Mouse (Mus musculus) heart, adult 2 months (tissue): Measurements from ENCODE around the gene Ascc3. TPM values are rescaled to one million over a fixed set of nuclear protein-coding genes. Genes with fewer than 3 reads are reported as not detected.

Source experiments
- DNase-seq, 2 experiments: peaks; one replicate each; pipeline ENCODE4 v3.0.0; 2021
- H3K27ac ChIP-seq: fragments of 200-600 bp; 2 replicates; pipeline ENCODE4 v1.8.1; 2022
- H3K27me3 ChIP-seq: fragments of 200-500 bp; 2 replicates; pipeline ENCODE4 v1.6.1; 2012; ENCODE audit warnings: mild to moderate bottlenecking, low read length, inconsistent platforms, mixed read lengths; ENCODE audit not compliant: control insufficient read depth, insufficient read depth
- H3K36me3 ChIP-seq: fragments of 200-500 bp; 2 replicates; pipeline ENCODE4 v1.6.1; 2012; ENCODE audit warnings: low read length, inconsistent platforms; ENCODE audit not compliant: control insufficient read depth, insufficient read depth
- H3K4me1 ChIP-seq: fragments of 200-500 bp; 2 replicates; pipeline ENCODE4 v1.6.1; 2011; ENCODE audit warnings: low read length; ENCODE audit not compliant: control insufficient read depth, insufficient read depth
- H3K4me3 ChIP-seq: fragments of 200-600 bp; 2 replicates; pipeline ENCODE4 v1.8.1; 2022
- H3K79me2 ChIP-seq: fragments of 200-500 bp; replicated peaks from 2 replicates; pipeline ENCODE4 v1.6.1; 2012; ENCODE audit warnings: mild to moderate bottlenecking, inconsistent platforms, low read length, moderate library complexity, mixed read lengths; ENCODE audit not compliant: control insufficient read depth, insufficient read depth
- H3K9ac ChIP-seq: fragments of 200-500 bp; 2 replicates; pipeline ENCODE4 v1.6.1; 2012; ENCODE audit warnings: low read depth, mild to moderate bottlenecking, control low read depth, inconsistent platforms, low read length, mixed read lengths
- CTCF ChIP-seq: fragments of 200-600 bp; IDR thresholded peaks from 2 replicates; pipeline ENCODE4 v1.8.1; 2022; ENCODE audit warnings: antibody characterized with exemption, mild to moderate bottlenecking, moderate library complexity
- EP300 ChIP-seq: fragments of 200-500 bp; IDR thresholded peaks from 2 replicates; pipeline ENCODE4 v1.6.1; 2011; ENCODE audit warnings: low read depth, low read length, control low read depth; ENCODE audit not compliant: insufficient read depth
- POLR2A ChIP-seq: fragments of 200-500 bp; IDR thresholded peaks from 2 replicates; pipeline ENCODE4 v1.6.1; 2011; ENCODE audit warnings: mild to moderate bottlenecking, low read depth, low read length, control low read depth; ENCODE audit not compliant: insufficient read depth
- WGBS: fragments of 180-500 bp; shearing (Covaris S2); methylation state at CpG from one replicate; pipeline ENCODE4 v1.1.7; 2018; 5-methylcytosine and 5-hydroxymethylcytosine counted together
- intact Hi-C: fragments of 180-260 bp; cut with DNase I; formaldehyde crosslinking; loops from one replicate; pipeline ENCODE4 v1.15.1; 2025
- polyA plus RNA-seq: library from polyadenylated mRNA; depleted of rRNA; stranded (reverse); fragments of >200 nt; gene quantifications from 2 replicates; pipeline ENCODE4 v1.2.3, GENCODE M21; 2012
- total RNA-seq, 2 experiments: library from RNA; stranded (reverse); gene quantifications; 2 replicates each; pipeline ENCODE4 v1.2.3; 2021

Gene Ascc3
- total and polyA plus RNA-seq, 3 experiments, result 5.9 to 12.1 (median 11.0) TPM

DNA sequence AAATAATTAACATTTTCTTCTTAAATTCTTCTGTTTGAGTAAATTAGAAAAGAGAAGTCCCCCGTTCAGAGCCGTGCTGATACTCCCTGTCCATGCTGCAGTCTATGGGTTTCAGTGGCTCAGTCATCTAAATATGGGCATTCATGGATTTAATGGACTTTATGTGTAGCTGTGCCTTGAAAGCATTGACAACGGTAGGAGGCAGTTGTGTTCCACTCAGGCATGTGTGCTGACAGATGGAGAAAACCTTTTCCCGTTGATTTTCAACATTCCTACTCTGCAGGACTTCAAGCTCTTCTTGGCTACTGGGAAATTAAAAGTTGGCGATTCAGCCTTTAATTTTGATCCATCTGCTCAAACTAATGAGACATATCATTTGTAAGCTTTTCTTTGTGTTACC, 79.0 kb downstream of the Ascc3 start:
- intact Hi-C loops, result no loop called here
- no peaks in the 10 kb centered on the region for H3K36me3 ChIP-seq
- no peaks in the 10 kb centered on the region for H3K79me2 ChIP-seq
- H3K27me3 ChIP-seq, result no peaks in the 10 kb centered on the region
- H3K4me1 ChIP-seq, result no peaks in the 10 kb centered on the region
- 80% methylated on average over 5 of the region's 5 CpGs for WGBS
- no peak for DNase-seq
- TF ChIP-seq CTCF (no peak), POLR2A (no peak), EP300 (no peak)
- no peak overlapping the region for H3K4me3 ChIP-seq
- no peak overlapping the region for H3K9ac ChIP-seq
- no peak overlapping the region for H3K27ac ChIP-seq

DNA sequence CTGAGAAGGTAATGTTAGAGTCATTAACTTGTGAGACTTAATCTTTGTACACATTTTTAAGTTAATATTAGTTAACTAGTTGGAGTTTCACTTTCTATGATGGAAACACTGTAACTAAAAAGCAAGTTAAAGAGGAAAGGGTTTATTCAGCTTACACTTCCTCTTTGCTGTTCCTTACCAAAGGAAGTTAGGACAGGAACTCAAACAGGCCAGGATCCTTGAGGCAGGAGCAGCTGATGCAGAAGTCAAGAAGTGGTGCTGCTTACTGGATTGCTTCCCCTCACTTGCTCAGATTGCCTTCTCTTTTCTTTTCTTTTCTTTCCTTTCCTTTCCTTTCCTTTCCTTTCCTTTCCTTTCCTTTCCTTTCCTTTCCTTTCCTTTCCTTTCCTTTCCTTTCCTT, 97.9 kb downstream of the Ascc3 start:
- Histone ChIP-seq H3K4me1 (no peaks in the 10 kb centered on the region), H3K36me3 (no peaks in the 10 kb centered on the region), H3K27me3 (no peaks in the 10 kb centered on the region), H3K27ac (no peak overlapping the region), H3K9ac (no peak overlapping the region), H3K4me3 (no peak overlapping the region), H3K79me2 (no peaks in the 10 kb centered on the region)
- DNase-seq, result no peak
- TF ChIP-seq CTCF (no peak), POLR2A (no peak), EP300 (no peak)
- intact Hi-C loops, result no loop called here

DNA sequence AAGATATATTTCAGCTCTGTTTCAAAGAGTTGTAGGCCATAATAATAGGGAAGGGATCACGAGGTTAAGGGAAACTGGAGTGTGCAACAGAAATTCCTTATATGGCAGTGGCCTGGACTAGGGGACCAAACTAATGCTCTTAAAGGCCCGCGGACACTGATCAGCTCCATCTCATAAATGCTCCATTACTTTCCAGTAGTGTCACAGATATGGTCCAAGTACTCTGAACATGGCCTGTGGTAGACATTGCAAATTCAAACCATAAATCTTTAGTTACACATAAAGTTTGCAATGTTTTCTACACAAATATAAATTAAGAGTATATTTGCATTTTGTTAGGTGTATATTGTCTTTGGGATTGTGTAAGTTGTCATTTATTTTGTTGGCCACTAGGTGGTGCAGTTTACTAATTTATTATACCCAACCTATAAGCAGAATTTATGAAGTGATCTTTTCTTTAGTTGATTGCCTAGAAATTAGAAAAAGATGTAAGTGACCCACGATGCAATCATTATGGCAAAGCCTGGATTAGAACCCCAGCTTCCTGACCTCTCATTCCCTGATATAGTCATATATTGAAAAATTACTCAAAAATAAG, 106.5 kb downstream of the Ascc3 start:
- Histone ChIP-seq H3K4me3 (no peak overlapping the region), H3K27me3 (no peaks in the 10 kb centered on the region), H3K9ac (no peak overlapping the region), H3K36me3 (no peaks in the 10 kb centered on the region), H3K27ac (no peak overlapping the region), H3K79me2 (no peaks in the 10 kb centered on the region), H3K4me1 (no peaks in the 10 kb centered on the region)
- peak; percentile 83 for TF ChIP-seq CTCF
- TF ChIP-seq POLR2A, result no peak
- TF ChIP-seq EP300, result no peak
- intact Hi-C loops, result no loop called here
- 52% methylated on average over 4 of the region's 4 CpGs for WGBS
- DNase-seq, result no peak

DNA sequence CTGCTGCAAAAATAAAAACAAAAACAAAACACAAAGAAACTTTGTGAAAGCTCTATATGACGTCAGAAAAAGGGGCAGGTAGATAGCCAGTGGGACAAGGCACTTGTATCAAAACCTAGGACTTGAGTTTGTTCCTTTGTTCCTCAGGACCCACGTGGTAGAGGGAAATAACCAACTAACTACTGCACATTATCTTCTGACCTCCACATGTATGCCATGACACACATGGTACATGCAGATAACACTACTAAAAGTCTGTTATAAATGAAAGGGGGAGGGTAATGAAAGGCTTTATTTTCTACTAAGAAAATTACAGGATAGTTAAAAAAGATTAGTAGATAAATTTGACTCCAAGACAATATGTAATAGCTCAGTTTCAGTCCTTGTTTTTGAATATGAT, 109.3 kb downstream of the Ascc3 start:
- H3K27ac ChIP-seq, result no peak overlapping the region
- H3K4me3 ChIP-seq, result no peak overlapping the region
- WGBS, result 42% methylated on average over 2 of the region's 2 CpGs
- no peak overlapping the region for H3K9ac ChIP-seq
- H3K36me3 ChIP-seq, result no peaks in the 10 kb centered on the region
- no peak for DNase-seq
- H3K4me1 ChIP-seq, result no peaks in the 10 kb centered on the region; the same call in 1 of the 2 replicates
- H3K27me3 ChIP-seq, result no peaks in the 10 kb centered on the region
- TF ChIP-seq POLR2A (no peak), EP300 (no peak), CTCF (no peak)
- intact Hi-C loops, result no loop called here
- H3K79me2 ChIP-seq, result no peaks in the 10 kb centered on the region

DNA sequence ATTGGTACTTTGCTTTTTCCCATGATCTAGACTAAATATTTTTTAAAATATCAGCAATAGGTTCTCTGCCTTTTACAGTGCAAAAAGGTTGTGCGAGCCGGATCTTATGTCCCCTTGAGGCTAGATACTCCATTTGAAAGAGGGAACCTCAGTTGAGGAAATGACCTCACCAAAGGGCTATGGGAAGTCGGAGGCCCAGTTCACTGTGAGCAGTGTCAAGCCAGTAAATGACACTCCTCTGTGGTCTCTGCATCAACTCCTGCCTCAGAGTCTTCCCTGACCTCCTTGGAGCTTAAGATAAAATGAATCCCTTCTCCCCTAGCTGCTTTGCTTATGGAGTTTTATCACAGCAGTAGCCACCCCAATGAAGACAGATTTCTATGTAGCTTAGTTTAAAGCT, 109.9 kb downstream of the Ascc3 start:
- TF ChIP-seq CTCF (no peak), EP300 (no peak), POLR2A (no peak)
- Histone ChIP-seq H3K4me1 (no peaks in the 10 kb centered on the region; the same call in 1 of the 2 replicates), H3K9ac (no peak overlapping the region), H3K36me3 (no peaks in the 10 kb centered on the region), H3K27me3 (no peaks in the 10 kb centered on the region), H3K27ac (no peak overlapping the region), H3K4me3 (no peak overlapping the region), H3K79me2 (no peaks in the 10 kb centered on the region)
- 26% methylated on average over 3 of the region's 3 CpGs for WGBS
- no peak for DNase-seq
- intact Hi-C loops, result no loop called here

DNA sequence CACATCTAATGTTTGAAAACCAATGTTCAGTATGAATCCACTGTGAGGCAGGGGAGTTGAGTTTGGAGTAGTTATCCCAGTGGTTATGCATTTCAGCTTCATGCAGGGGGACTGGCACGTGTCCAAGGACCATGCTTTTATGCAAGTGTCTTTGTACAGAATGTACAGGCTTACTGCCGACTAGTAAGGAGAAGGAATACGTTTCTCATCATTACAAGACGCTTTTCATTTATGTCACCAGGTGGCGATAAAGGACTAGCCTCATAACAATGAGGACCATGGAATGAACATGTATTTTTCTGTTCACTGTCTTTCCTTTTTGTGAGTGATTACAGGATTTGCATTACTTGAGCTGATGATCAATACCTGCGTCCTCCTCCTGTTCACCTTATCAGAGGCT, 111.7 kb downstream of the Ascc3 start:
- WGBS, result 17% methylated on average over 6 of the region's 6 CpGs
- no peak for DNase-seq

More for the DNA sequence above, 111.7 kb downstream of the Ascc3 start:
- Histone ChIP-seq H3K4me3 (no peak overlapping the region), H3K36me3 (no peaks in the 10 kb centered on the region), H3K79me2 (no peaks in the 10 kb centered on the region), H3K9ac (no peak overlapping the region), H3K4me1 (no peaks in the 10 kb centered on the region; the same call in 1 of the 2 replicates), H3K27ac (no peak overlapping the region), H3K27me3 (no peaks in the 10 kb centered on the region)
- TF ChIP-seq CTCF, result peak; percentile 77
- TF ChIP-seq EP300, result no peak
- no peak for TF ChIP-seq POLR2A
- intact Hi-C loops, result loop anchor here (2.0 kb wide), 1 partner anchor 701 kb away; no protein-coding TSS in a partner anchor
